Mouse (Mus musculus): ENCODE data around the gene Erp29. TPM values are rescaled to one million over a fixed set of nuclear protein-coding genes. Genes with fewer than 3 reads are reported as not detected.
"Not testable (repeated sequence)": the region's sequence is repeated elsewhere in the genome, so short reads cannot be mapped to it uniquely, and the experiment has no call there.

The Erp29 gene
- 111 and 113 TPM in 2 replicates for polyA plus RNA-seq (2014; fragmentation: Nextera tagmentation; extraction: Ambion mirVana)

- H3K36me3 ChIP-seq (ENCODE audit: control insufficient read depth, insufficient read depth, low read length): peaks cover 4% of the 10 kb centered on the region; the same call in 1 of the 2 replicates
- H3K27ac ChIP-seq (ENCODE audit: low read depth, low read length): peak within 1 kb of the TSS; percentile 92
- H3K9ac ChIP-seq (ENCODE audit: low read depth, low read length): peak within 1 kb of the TSS; percentile 93
- under 1% methylated on average over 70 of the region's 97 CpGs for WGBS
- H3K4me2 ChIP-seq (replicated peaks; ENCODE audit: low read depth, low read length): peak within 1 kb of the TSS; percentile 61
- DNase-seq (ENCODE audit: low spot score) (peak; percentile 100), ATAC-seq (ENCODE audit: low FRiP score) (peak; percentile 91)
- H3K9me3 ChIP-seq (ENCODE audit: control insufficient read depth, low read length): no peaks in the 10 kb centered on the region
- peaks cover 2% of the 10 kb centered on the region; the same call in 1 of the 2 replicates for H3K4me1 ChIP-seq (replicated peaks; ENCODE audit: control insufficient read depth, insufficient read depth, low read length)
- H3K4me3 ChIP-seq (ENCODE audit: low read depth, low read length): peak within 1 kb of the TSS; percentile 77
- no peaks in the 10 kb centered on the region for H3K27me3 ChIP-seq (ENCODE audit: control insufficient read depth, insufficient read depth, low read length)
These were observed at the start of gene Erp29 for GRCm38 (mm10) chr5:121452026-121452869. Erp29 (minus strand) TSS chr5:121452506.

GRCm38 (mm10) chr5:121501424-121501996 lies 49.2 kb upstream of the Erp29 start:
- ATAC-seq (ENCODE audit: low FRiP score); H3K36me3 ChIP-seq (ENCODE audit: control insufficient read depth, insufficient read depth, low read length): not testable (repeated sequence)

GRCm38 (mm10) chr5:121500719-121501118 lies 48.4 kb upstream of the Erp29 start:
- Histone ChIP-seq H3K27me3 (ENCODE audit: control insufficient read depth, insufficient read depth, low read length) (no peaks in the 10 kb centered on the region), H3K4me1 (replicated peaks; ENCODE audit: control insufficient read depth, insufficient read depth, low read length) (no peaks in the 10 kb centered on the region), H3K9ac (ENCODE audit: low read depth, low read length) (no peak overlapping the region), H3K4me3 (ENCODE audit: low read depth, low read length) (no peak overlapping the region), H3K36me3 (ENCODE audit: control insufficient read depth, insufficient read depth, low read length) (no peaks in the 10 kb centered on the region), H3K4me2 (replicated peaks; ENCODE audit: low read depth, low read length) (no peak overlapping the region), H3K27ac (ENCODE audit: low read depth, low read length) (no peak overlapping the region), H3K9me3 (ENCODE audit: control insufficient read depth, low read length) (no peaks in the 10 kb centered on the region)
- DNase-seq (ENCODE audit: low spot score) (no peak), ATAC-seq (ENCODE audit: low FRiP score) (no peak)
- 80% methylated on average over 7 of the region's 7 CpGs for WGBS

More at GRCm38 (mm10) chr5:121501424-121501996, 49.2 kb upstream of the Erp29 start:
- WGBS: 77% methylated on average over 9 of the region's 17 CpGs
- DNase-seq (ENCODE audit: low spot score); H3K4me2 ChIP-seq (replicated peaks; ENCODE audit: low read depth, low read length); H3K4me3 ChIP-seq (ENCODE audit: low read depth, low read length); H3K9me3 ChIP-seq (ENCODE audit: control insufficient read depth, low read length); H3K4me1 ChIP-seq (replicated peaks; ENCODE audit: control insufficient read depth, insufficient read depth, low read length); H3K9ac ChIP-seq (ENCODE audit: low read depth, low read length); H3K27ac ChIP-seq (ENCODE audit: low read depth, low read length); H3K27me3 ChIP-seq (ENCODE audit: control insufficient read depth, insufficient read depth, low read length): not testable (repeated sequence)

- no peaks in the 10 kb centered on the region for H3K4me1 ChIP-seq (replicated peaks; ENCODE audit: control insufficient read depth, insufficient read depth, low read length)
- no peak overlapping the region for H3K4me3 ChIP-seq (ENCODE audit: low read depth, low read length)
- H3K9ac ChIP-seq (ENCODE audit: low read depth, low read length): no peak overlapping the region
- no peaks in the 10 kb centered on the region for H3K9me3 ChIP-seq (ENCODE audit: control insufficient read depth, low read length)
- H3K4me2 ChIP-seq (replicated peaks; ENCODE audit: low read depth, low read length): no peak overlapping the region
- H3K27me3 ChIP-seq (ENCODE audit: control insufficient read depth, insufficient read depth, low read length): no peaks in the 10 kb centered on the region
- DNase-seq (ENCODE audit: low spot score): no peak
- 80% methylated on average over 8 of the region's 8 CpGs for WGBS
- H3K36me3 ChIP-seq (ENCODE audit: control insufficient read depth, insufficient read depth, low read length): no peaks in the 10 kb centered on the region
- no peak for ATAC-seq (ENCODE audit: low FRiP score)
- no peak overlapping the region for H3K27ac ChIP-seq (ENCODE audit: low read depth, low read length)
These were observed 41.0 kb upstream of the Erp29 start for GRCm38 (mm10) chr5:121493305-121493704.

DNA sequence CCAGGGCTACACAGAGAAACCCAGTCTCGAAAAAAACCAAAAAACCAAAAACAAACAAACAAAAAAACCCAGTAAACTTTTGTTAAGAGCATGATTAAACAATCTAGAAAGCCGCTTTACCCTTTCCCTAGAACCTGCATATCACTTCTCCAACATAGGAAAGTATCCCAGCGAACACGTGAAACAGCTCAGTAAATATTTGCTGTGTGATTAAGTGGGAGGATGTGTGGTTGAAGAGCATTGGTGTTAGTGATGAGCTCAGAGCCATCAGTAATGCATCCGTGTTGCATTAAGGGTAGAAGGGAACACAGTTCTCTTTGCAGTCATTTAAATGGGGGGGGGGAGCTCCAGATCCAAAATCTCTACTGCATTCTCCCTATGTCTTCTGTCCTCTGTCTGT lies 32.5 kb upstream of the Erp29 start:
- no peak overlapping the region for H3K4me2 ChIP-seq (replicated peaks; ENCODE audit: low read depth, low read length)
- H3K9me3 ChIP-seq (ENCODE audit: control insufficient read depth, low read length): no peaks in the 10 kb centered on the region
- DNase-seq (ENCODE audit: low spot score): no peak
- no peaks in the 10 kb centered on the region for H3K36me3 ChIP-seq (ENCODE audit: control insufficient read depth, insufficient read depth, low read length)
- no peak for ATAC-seq (ENCODE audit: low FRiP score)
- H3K27me3 ChIP-seq (ENCODE audit: control insufficient read depth, insufficient read depth, low read length): no peaks in the 10 kb centered on the region
- H3K9ac ChIP-seq (ENCODE audit: low read depth, low read length): no peak overlapping the region
- no peak overlapping the region for H3K4me3 ChIP-seq (ENCODE audit: low read depth, low read length)
- H3K27ac ChIP-seq (ENCODE audit: low read depth, low read length): no peak overlapping the region
- 81% methylated on average over 5 of the region's 5 CpGs for WGBS
- H3K4me1 ChIP-seq (replicated peaks; ENCODE audit: control insufficient read depth, insufficient read depth, low read length): no peaks in the 10 kb centered on the region

GRCm38 (mm10) chr5:121477680-121478079 lies 25.4 kb upstream of the Erp29 start:
- H3K9ac ChIP-seq (ENCODE audit: low read depth, low read length): no peak overlapping the region
- no peaks in the 10 kb centered on the region for H3K4me1 ChIP-seq (replicated peaks; ENCODE audit: control insufficient read depth, insufficient read depth, low read length)
- H3K4me3 ChIP-seq (ENCODE audit: low read depth, low read length): no peak overlapping the region
- no peaks in the 10 kb centered on the region for H3K9me3 ChIP-seq (ENCODE audit: control insufficient read depth, low read length)
- WGBS: 44% methylated on average over 3 of the region's 3 CpGs
- H3K4me2 ChIP-seq (replicated peaks; ENCODE audit: low read depth, low read length): no peak overlapping the region
- ATAC-seq (ENCODE audit: low FRiP score) (no peak), DNase-seq (ENCODE audit: low spot score) (peak; percentile 75)
- H3K27me3 ChIP-seq (ENCODE audit: control insufficient read depth, insufficient read depth, low read length): no peaks in the 10 kb centered on the region
- H3K27ac ChIP-seq (ENCODE audit: low read depth, low read length): no peak overlapping the region
- H3K36me3 ChIP-seq (ENCODE audit: control insufficient read depth, insufficient read depth, low read length): no peaks in the 10 kb centered on the region

DNA sequence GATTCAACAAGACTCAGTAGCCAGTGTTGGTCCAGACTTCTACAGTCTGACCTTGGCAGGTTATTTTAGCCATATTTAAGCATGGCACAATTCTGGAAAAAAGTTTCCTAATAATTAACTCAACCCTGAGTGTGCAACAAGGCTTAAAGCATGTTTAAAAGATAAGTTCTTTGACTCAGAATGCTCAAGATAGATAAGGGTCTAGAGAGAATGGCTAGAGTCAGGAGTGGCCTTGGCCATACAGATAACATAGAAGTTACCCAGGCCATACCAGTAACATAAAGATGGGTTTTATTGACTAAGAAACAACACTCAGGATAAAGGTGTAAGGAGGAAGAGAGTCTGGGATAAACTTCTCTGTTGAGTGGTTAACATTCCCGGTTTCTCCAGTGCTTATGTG lies 23.7 kb upstream of the Erp29 start:
- H3K9ac ChIP-seq (ENCODE audit: low read depth, low read length): no peak overlapping the region
- 88% methylated on average over 1 of the region's 1 CpGs for WGBS
- no peaks in the 10 kb centered on the region for H3K4me1 ChIP-seq (replicated peaks; ENCODE audit: control insufficient read depth, insufficient read depth, low read length)
- H3K27ac ChIP-seq (ENCODE audit: low read depth, low read length): no peak overlapping the region
- H3K27me3 ChIP-seq (ENCODE audit: control insufficient read depth, insufficient read depth, low read length): no peaks in the 10 kb centered on the region
- H3K9me3 ChIP-seq (ENCODE audit: control insufficient read depth, low read length): no peaks in the 10 kb centered on the region
- H3K36me3 ChIP-seq (ENCODE audit: control insufficient read depth, insufficient read depth, low read length): no peaks in the 10 kb centered on the region
- DNase-seq (ENCODE audit: low spot score) (no peak), ATAC-seq (ENCODE audit: low FRiP score) (no peak)
- no peak overlapping the region for H3K4me3 ChIP-seq (ENCODE audit: low read depth, low read length)
- H3K4me2 ChIP-seq (replicated peaks; ENCODE audit: low read depth, low read length): no peak overlapping the region

DNA sequence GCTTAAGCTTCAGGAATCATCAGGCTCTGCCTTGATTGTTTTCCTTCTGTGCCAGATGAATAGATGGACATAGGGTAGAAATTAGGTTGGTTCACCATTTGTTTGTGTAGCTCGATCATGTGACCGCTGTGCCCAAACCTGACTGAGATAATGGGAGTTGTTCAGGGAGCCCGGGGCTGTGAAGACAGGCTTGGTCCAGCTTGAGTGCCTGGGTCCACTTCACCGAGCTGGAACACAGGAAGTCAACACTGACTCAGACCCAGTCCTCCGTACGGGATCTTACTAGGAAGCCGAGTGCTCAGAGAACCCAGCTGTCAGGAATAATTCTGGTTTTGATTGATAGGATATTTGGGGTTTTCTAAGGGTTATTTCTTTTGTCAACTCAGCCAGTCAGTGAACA lies 22.3 kb upstream of the Erp29 start:
- no peaks in the 10 kb centered on the region for H3K27me3 ChIP-seq (ENCODE audit: control insufficient read depth, insufficient read depth, low read length)
- DNase-seq (ENCODE audit: low spot score) (no peak), ATAC-seq (ENCODE audit: low FRiP score) (no peak)
- WGBS: 80% methylated on average over 7 of the region's 7 CpGs
- H3K4me3 ChIP-seq (ENCODE audit: low read depth, low read length): no peak overlapping the region
- H3K9me3 ChIP-seq (ENCODE audit: control insufficient read depth, low read length): no peaks in the 10 kb centered on the region
- no peak overlapping the region for H3K27ac ChIP-seq (ENCODE audit: low read depth, low read length)
- no peak overlapping the region for H3K4me2 ChIP-seq (replicated peaks; ENCODE audit: low read depth, low read length)
- no peak overlapping the region for H3K9ac ChIP-seq (ENCODE audit: low read depth, low read length)
- H3K4me1 ChIP-seq (replicated peaks; ENCODE audit: control insufficient read depth, insufficient read depth, low read length): no peaks in the 10 kb centered on the region
- H3K36me3 ChIP-seq (ENCODE audit: control insufficient read depth, insufficient read depth, low read length): no peaks in the 10 kb centered on the region

DNA sequence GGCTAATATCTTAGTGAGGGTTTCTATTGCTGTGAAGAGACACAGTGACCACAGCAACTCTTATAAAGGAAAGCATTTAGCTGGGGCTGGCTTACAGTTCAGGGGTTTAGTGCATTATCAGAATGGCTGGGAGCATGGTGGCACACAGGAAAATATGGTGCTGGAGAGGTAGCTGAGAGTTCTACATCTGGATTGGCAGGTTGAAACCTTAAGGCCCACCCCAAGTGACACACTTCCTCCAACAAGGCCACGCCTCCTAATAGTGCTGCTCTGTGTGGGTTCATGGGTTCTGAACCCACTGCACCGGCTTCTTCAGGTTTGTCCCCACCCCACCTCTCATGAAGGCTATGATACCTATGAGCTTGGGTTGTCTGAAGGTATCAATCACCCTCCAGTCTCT lies 20.1 kb upstream of the Erp29 start:
- no peak overlapping the region for H3K4me2 ChIP-seq (replicated peaks; ENCODE audit: low read depth, low read length)
- H3K27ac ChIP-seq (ENCODE audit: low read depth, low read length): no peak overlapping the region
- no peak overlapping the region for H3K9ac ChIP-seq (ENCODE audit: low read depth, low read length)
- no peaks in the 10 kb centered on the region for H3K36me3 ChIP-seq (ENCODE audit: control insufficient read depth, insufficient read depth, low read length)
- H3K27me3 ChIP-seq (ENCODE audit: control insufficient read depth, insufficient read depth, low read length): no peaks in the 10 kb centered on the region
- ATAC-seq (ENCODE audit: low FRiP score) (no peak), DNase-seq (ENCODE audit: low spot score) (no peak)
- H3K4me1 ChIP-seq (replicated peaks; ENCODE audit: control insufficient read depth, insufficient read depth, low read length): no peaks in the 10 kb centered on the region
- no peak overlapping the region for H3K4me3 ChIP-seq (ENCODE audit: low read depth, low read length)
- WGBS: 88% methylated on average over 2 of the region's 2 CpGs
- no peaks in the 10 kb centered on the region for H3K9me3 ChIP-seq (ENCODE audit: control insufficient read depth, low read length)
